ENCODE assay signal across 8 mouse cellular contexts in the genomic region with DNA sequence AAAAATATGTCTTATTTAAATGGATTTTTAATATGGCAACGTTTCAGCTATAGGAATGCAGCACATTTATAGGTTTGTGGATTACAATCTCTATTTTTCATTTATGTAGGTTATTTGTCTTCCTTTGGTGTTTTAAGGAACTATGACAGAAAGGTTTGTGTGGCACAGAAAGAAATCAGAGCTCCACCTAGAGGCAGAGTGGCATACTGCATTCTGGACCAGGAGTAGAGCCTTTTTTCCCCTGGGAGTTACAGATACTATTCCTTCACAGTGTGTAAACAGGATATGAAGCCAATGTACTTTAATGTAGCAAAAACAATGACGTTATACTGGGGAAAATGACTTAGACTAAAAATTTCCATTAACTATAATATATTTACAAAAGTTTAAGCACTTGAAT.
A peak's percentile ranks its signal among the peaks of the same experiment; 100 is the strongest.
DNase-seq lines count a peak whose midpoint lies in the region; ATAC-seq and TF ChIP-seq lines count a peak whose summit lies in the region.

No protein-coding gene starts in this region.

- DNase-seq in 3134 (ENCODE audit: extremely low read depth, insufficient read length, low spot score) (peak; percentile 4), MN1 (ENCODE audit: low spot score) (no peak)
- DNase-seq in c-Kit-negative CD71-positive TER-119-positive erythroid progenitor cells, embryonic 14.5 days (ENCODE audit: low read depth, low spot score), result peak; percentile 4
- DNase-seq in kidney, adult 2 months, result peak; percentile 69
- peak; percentile 66 for DNase-seq in left cerebral cortex, postnatal 4 days
- peak; percentile 68 for DNase-seq in retina, postnatal 1 day

- no peak overlapping the region for H3K27ac ChIP-seq in kidney, adult 2 months (ENCODE audit: insufficient read depth, low read depth, low read length)

- WGBS in kidney, adult 2 months, result 1% methylated on average over 2 of the region's 2 CpGs

- ATAC-seq in CD4-positive, CD25-positive, alpha-beta regulatory T cell, adult 4 months, result peak; percentile 88
- ATAC-seq in frontal cortex, adult (ENCODE audit: low TSS enrichment), result peak; percentile 96

- H3K27me3 ChIP-seq in kidney, adult 2 months (replicated peaks; ENCODE audit: control insufficient read depth, insufficient read depth, low read length), result no peaks in the 10 kb centered on the region

- no peaks in the 10 kb centered on the region for H3K36me3 ChIP-seq in kidney, adult 2 months (ENCODE audit: control insufficient read depth, insufficient read depth, low read length)

- intact Hi-C loops in left cerebral cortex, postnatal 4 days (cut with DNase I), result no loop called here

- no peak for TF ChIP-seq POLR2A in kidney, adult 2 months (IDR thresholded peaks at IDR 0.05; ENCODE audit: low read depth, low read length)

- TF ChIP-seq CTCF in kidney, adult 2 months (conservative IDR thresholded peaks at IDR 0.05; ENCODE audit: insufficient read depth, insufficient read length, low read depth, low read length), result peak; percentile 50

- H3K4me1 ChIP-seq in kidney, adult 2 months (ENCODE audit: control insufficient read depth, insufficient read depth, low read length), result no peaks in the 10 kb centered on the region

- H3K4me3 ChIP-seq in kidney, adult 2 months (ENCODE audit: insufficient read depth, low read depth, low read length), result no peak overlapping the region
